Mouse (Mus musculus): ENCODE measurements around the gene Slc4a1. TPM values are rescaled to one million over a fixed set of nuclear protein-coding genes. Genes with fewer than 3 reads are reported as not detected.

Gene Slc4a1
- polyA plus RNA-seq, 2 experiments, result 570 to 606 TPM

DNA sequence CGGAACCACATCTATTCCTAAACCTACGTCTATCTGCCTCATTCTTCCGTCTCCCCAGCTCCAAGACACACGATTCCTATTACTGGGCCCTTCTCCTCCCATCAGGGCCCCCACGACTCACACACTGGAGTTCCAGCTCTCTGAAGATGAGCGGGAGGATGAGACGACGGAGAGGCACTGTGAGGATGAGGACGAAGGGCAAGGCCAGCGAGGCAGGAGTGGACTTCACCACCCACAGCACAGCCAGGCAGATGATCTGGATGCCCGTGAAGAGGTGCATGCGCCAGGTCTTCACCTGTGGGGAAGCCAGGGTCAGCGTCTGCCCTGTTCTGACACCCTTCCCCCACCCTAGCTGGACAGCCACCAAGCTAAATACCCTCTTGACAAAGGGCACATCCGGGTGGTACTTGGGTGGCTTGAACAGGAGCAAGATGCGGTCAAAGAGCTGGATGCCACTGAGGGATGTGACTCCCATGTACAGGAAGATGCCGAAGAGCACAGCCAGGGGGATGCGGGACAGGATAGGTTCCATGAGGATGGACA, 15.0 kb downstream of the Slc4a1 start:
- TF ChIP-seq CTCF (IDR thresholded peaks at IDR 0.05; ENCODE audit: low read depth) (no peak), EP300 (IDR thresholded peaks at IDR 0.05; ENCODE audit: low read depth) (0 out of 2 replicates have a peak, but pooled peaks have one; percentile 4)
- H3K27ac ChIP-seq, result no peak overlapping the region
- no peaks in the 10 kb centered on the region for H3K9me3 ChIP-seq (ENCODE audit: control insufficient read depth, low read length)
- peaks cover 0 to 9% of the 10 kb centered on the region in 2 experiments; a peak in 2 of 4 replicates for H3K4me1 ChIP-seq (replicated peaks; ENCODE audit: control insufficient read depth in 2 of 2, insufficient read depth in 2 of 2, low read length in 1 of 2)
- H3K9ac ChIP-seq (replicated peaks), result no peak overlapping the region
- 85% methylated on average over 17 of the region's 17 CpGs for WGBS (ENCODE audit: insufficient replicate concordance)
- peaks cover 74% of the 10 kb centered on the region for H3K36me3 ChIP-seq (replicated peaks; ENCODE audit: control insufficient read depth, insufficient read depth, low read depth)
- no peak for DNase-seq (ENCODE audit: low read depth in 3 of 3, low spot score in 3 of 3)
- H3K27me3 ChIP-seq (ENCODE audit: control insufficient read depth, insufficient read depth, low read length), result no peaks in the 10 kb centered on the region
- ATAC-seq (ENCODE audit: insufficient read depth), result no peak
- H3K4me2 ChIP-seq (ENCODE audit: low read depth), result no peak overlapping the region
- no peak overlapping the region for H3K4me3 ChIP-seq (ENCODE audit: insufficient read depth in 1 of 2, low read depth in 2 of 2, low read length in 2 of 2)

DNA sequence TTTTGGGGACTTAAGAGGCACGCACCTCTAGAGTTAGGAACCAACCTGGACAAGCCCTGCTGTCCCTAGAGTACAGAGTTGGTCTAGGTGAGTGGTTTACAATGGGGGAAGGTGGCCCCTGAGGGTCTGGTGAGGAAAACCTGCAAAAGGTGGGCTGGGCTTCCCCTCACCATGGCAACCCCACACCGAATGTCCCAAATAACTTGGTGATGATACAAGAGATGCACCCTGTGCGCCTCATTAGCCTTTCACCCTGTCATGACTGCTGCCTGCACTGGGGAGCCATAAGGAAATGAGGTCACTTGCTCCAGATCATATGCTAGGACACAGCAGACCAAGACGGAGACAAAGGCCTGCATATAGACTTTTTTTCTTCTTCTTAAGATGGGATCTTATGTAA, 15.6 kb downstream of the Slc4a1 start:
- H3K9me3 ChIP-seq (ENCODE audit: control insufficient read depth, low read length), result no peaks in the 10 kb centered on the region
- H3K4me1 ChIP-seq (replicated peaks; ENCODE audit: control insufficient read depth in 2 of 2, insufficient read depth in 2 of 2, low read length in 1 of 2), result peaks cover 0 to 4% of the 10 kb centered on the region in 2 experiments; a peak in 1 of 4 replicates
- H3K9ac ChIP-seq (replicated peaks), result no peak overlapping the region
- no peak overlapping the region for H3K4me2 ChIP-seq (ENCODE audit: low read depth)
- no peak overlapping the region for H3K27ac ChIP-seq
- 79% methylated on average over 4 of the region's 4 CpGs for WGBS (ENCODE audit: insufficient replicate concordance)
- no peaks in the 10 kb centered on the region for H3K27me3 ChIP-seq (ENCODE audit: control insufficient read depth, insufficient read depth, low read length)
- peaks cover 67% of the 10 kb centered on the region for H3K36me3 ChIP-seq (replicated peaks; ENCODE audit: control insufficient read depth, insufficient read depth, low read depth)
- no peak for DNase-seq (ENCODE audit: low read depth in 3 of 3, low spot score in 3 of 3)
- no peak overlapping the region for H3K4me3 ChIP-seq (ENCODE audit: insufficient read depth in 1 of 2, low read depth in 2 of 2, low read length in 2 of 2)
- 0 out of 2 replicates have a peak, but pooled peaks have one; percentile 10 for TF ChIP-seq EP300 (IDR thresholded peaks at IDR 0.05; ENCODE audit: low read depth)
- TF ChIP-seq CTCF (IDR thresholded peaks at IDR 0.05; ENCODE audit: low read depth), result no peak
- no peak for ATAC-seq (ENCODE audit: insufficient read depth)

GRCm38 (mm10) chr11:102349189-102349954, 16.6 kb downstream of the Slc4a1 start:
- peaks cover 57% of the 10 kb centered on the region for H3K36me3 ChIP-seq (replicated peaks; ENCODE audit: control insufficient read depth, insufficient read depth, low read depth)
- no peak for DNase-seq (ENCODE audit: low read depth in 3 of 3, low spot score in 3 of 3)
- peaks cover 0 to 4% of the 10 kb centered on the region in 2 experiments; a peak in 1 of 4 replicates for H3K4me1 ChIP-seq (replicated peaks; ENCODE audit: control insufficient read depth in 2 of 2, insufficient read depth in 2 of 2, low read length in 1 of 2)
- no peaks in the 10 kb centered on the region for H3K9me3 ChIP-seq (ENCODE audit: control insufficient read depth, low read length)
- no peak overlapping the region for H3K4me3 ChIP-seq (ENCODE audit: insufficient read depth in 1 of 2, low read depth in 2 of 2, low read length in 2 of 2)
- no peak overlapping the region for H3K9ac ChIP-seq (replicated peaks)
- H3K4me2 ChIP-seq (ENCODE audit: low read depth), result no peak overlapping the region
- no peak for TF ChIP-seq CTCF (IDR thresholded peaks at IDR 0.05; ENCODE audit: low read depth)
- TF ChIP-seq EP300 (IDR thresholded peaks at IDR 0.05; ENCODE audit: low read depth), result peak; percentile 20
- no peak for ATAC-seq (ENCODE audit: insufficient read depth)
- no peak overlapping the region; the same call in 1 of the 2 replicates for H3K27ac ChIP-seq
- no peaks in the 10 kb centered on the region for H3K27me3 ChIP-seq (ENCODE audit: control insufficient read depth, insufficient read depth, low read length)
- 88% methylated on average over 3 of the region's 3 CpGs for WGBS (ENCODE audit: insufficient replicate concordance)

DNA sequence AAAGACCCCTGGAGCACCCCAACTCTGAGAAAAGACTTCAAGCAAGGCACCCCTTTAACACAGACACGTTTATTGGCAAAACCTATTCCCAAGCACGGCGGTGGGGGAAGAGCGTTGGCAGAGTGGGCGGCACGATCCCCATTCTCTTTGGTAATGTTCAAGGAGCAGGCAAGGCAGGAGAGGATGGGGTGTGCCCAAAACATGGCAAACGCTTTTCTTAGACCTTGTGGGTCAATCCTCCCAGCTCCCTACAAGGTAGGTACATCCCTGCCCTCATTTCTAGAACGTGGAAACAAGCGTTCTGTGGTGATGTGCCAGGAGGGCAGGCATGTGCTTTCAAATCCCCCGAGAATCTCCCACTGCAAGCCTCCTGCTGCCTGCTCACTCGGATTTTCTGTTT, 17.2 kb downstream of the Slc4a1 start:
- Histone ChIP-seq H3K4me2 (ENCODE audit: low read depth) (no peak overlapping the region), H3K9me3 (ENCODE audit: control insufficient read depth, low read length) (no peaks in the 10 kb centered on the region), H3K27ac (no peak overlapping the region), H3K9ac (replicated peaks) (no peak overlapping the region), H3K4me1 (replicated peaks; ENCODE audit: control insufficient read depth in 2 of 2, insufficient read depth in 2 of 2, low read length in 1 of 2) (peaks cover 0 to 1% of the 10 kb centered on the region in 2 experiments; a peak in 1 of 4 replicates), H3K36me3 (replicated peaks; ENCODE audit: control insufficient read depth, insufficient read depth, low read depth) (peaks cover 51% of the 10 kb centered on the region), H3K4me3 (ENCODE audit: insufficient read depth in 1 of 2, low read depth in 2 of 2, low read length in 2 of 2) (no peak overlapping the region), H3K27me3 (ENCODE audit: control insufficient read depth, insufficient read depth, low read length) (no peaks in the 10 kb centered on the region)
- DNase-seq (ENCODE audit: low read depth in 3 of 3, low spot score in 3 of 3) (no peak), ATAC-seq (ENCODE audit: insufficient read depth) (peak; percentile 1; the same call in 1 of the 2 replicates)
- TF ChIP-seq EP300 (IDR thresholded peaks at IDR 0.05; ENCODE audit: low read depth), result no peak; the same call in 1 of the 2 replicates
- TF ChIP-seq CTCF (IDR thresholded peaks at IDR 0.05; ENCODE audit: low read depth), result no peak
- WGBS (ENCODE audit: insufficient replicate concordance), result 82% methylated on average over 11 of the region's 11 CpGs

DNA sequence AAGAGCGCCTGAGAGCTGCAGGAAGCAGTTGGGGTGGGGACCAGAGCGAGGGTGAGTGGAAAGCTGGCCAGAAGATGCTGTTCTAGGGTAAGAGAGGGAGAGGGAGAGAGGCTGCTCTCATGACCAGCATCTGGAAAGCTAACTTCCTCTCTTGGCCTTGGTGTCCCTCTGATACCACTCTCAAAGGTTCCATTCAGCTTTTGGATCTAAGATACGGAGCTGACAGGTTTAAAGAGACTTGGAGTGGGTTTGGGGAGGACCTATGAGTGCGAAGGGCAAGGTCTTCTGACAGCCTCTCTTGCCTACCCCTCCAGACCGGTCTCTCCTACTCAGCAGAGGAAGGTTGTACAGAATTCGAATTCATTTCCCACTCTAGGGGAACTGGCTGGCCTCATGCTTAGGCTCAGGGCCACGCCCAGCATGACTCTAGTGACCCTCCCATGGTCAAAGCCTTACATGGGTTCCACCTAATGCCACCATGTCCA, 17.9 kb downstream of the Slc4a1 start:
- Histone ChIP-seq H3K27me3 (ENCODE audit: control insufficient read depth, insufficient read depth, low read length) (no peaks in the 10 kb centered on the region), H3K27ac (peak overlapping the region; percentile 56), H3K36me3 (replicated peaks; ENCODE audit: control insufficient read depth, insufficient read depth, low read depth) (peaks cover 44% of the 10 kb centered on the region), H3K4me1 (replicated peaks; ENCODE audit: control insufficient read depth in 2 of 2, insufficient read depth in 2 of 2, low read length in 1 of 2) (no peaks in the 10 kb centered on the region), H3K4me2 (ENCODE audit: low read depth) (no peak overlapping the region), H3K9ac (replicated peaks) (no peak overlapping the region), H3K9me3 (ENCODE audit: control insufficient read depth, low read length) (no peaks in the 10 kb centered on the region), H3K4me3 (ENCODE audit: insufficient read depth in 1 of 2, low read depth in 2 of 2, low read length in 2 of 2) (no peak overlapping the region)
- DNase-seq (ENCODE audit: low read depth in 3 of 3, low spot score in 3 of 3), result no peak
- no peak; the same call in 1 of the 2 replicates for TF ChIP-seq EP300 (IDR thresholded peaks at IDR 0.05; ENCODE audit: low read depth)
- TF ChIP-seq CTCF (IDR thresholded peaks at IDR 0.05; ENCODE audit: low read depth), result no peak
- peak; percentile 56 for ATAC-seq (ENCODE audit: insufficient read depth)
- WGBS (ENCODE audit: insufficient replicate concordance), result 80% methylated on average over 7 of the region's 7 CpGs
